Mouse (Mus musculus) neural tube, embryonic 10.5 days (tissue): ENCODE measurements around the gene Tmem63a.

Experiments
- DNase-seq: peaks from one replicate; pipeline ENCODE4 v3.0.0-alpha.2; 2017; ENCODE audit warnings: low spot score; ENCODE audit errors: extremely low spot score

The Tmem63a gene

GRCm38 (mm10) chr1:180942166-180943031 lies at the start of gene Tmem63a:
Gene Tmem63a (plus strand): TSS chr1:180942344.
- peak; percentile 84 for DNase-seq

- DNase-seq, result no peak
These were observed 49.3 kb upstream of the Tmem63a start, which contains the start of gene Lefty2 for GRCm38 (mm10) chr1:180892808-180893207. Gene Lefty2 (plus strand): TSS chr1:180893108.

GRCm38 (mm10) chr1:180894088-180894987 lies 47.8 kb upstream of the Tmem63a start:
- peak; percentile 27 for DNase-seq

- DNase-seq, result no peak
These were observed 41.0 kb upstream of the Tmem63a start for GRCm38 (mm10) chr1:180901107-180901506.

- no peak for DNase-seq
These were observed 39.2 kb upstream of the Tmem63a start for GRCm38 (mm10) chr1:180902915-180903314.

GRCm38 (mm10) chr1:180903666-180904038 lies 38.5 kb upstream of the Tmem63a start:
- no peak for DNase-seq

- peak; percentile 94 for DNase-seq
These were observed 37.9 kb upstream of the Tmem63a start, which contains the start of gene Pycr2 for GRCm38 (mm10) chr1:180904039-180904814. Gene Pycr2 (plus strand): TSS chr1:180904293.

GRCm38 (mm10) chr1:180904815-180905080 lies 37.4 kb upstream of the Tmem63a start:
- DNase-seq, result no peak

GRCm38 (mm10) chr1:180905307-180905706 lies 36.8 kb upstream of the Tmem63a start:
- no peak for DNase-seq

- no peak for DNase-seq
These were observed 36.3 kb upstream of the Tmem63a start for GRCm38 (mm10) chr1:180905876-180906275.

- no peak for DNase-seq
These were observed 35.5 kb upstream of the Tmem63a start for GRCm38 (mm10) chr1:180906461-180907147.

- no peak for DNase-seq
These were observed 31.0 kb upstream of the Tmem63a start for GRCm38 (mm10) chr1:180911138-180911537.

GRCm38 (mm10) chr1:180911653-180912287 lies 30.4 kb upstream of the Tmem63a start:
- no peak for DNase-seq

- no peak for DNase-seq
These were observed 29.4 kb upstream of the Tmem63a start for GRCm38 (mm10) chr1:180912792-180913191.

GRCm38 (mm10) chr1:180913797-180914196 lies 28.3 kb upstream of the Tmem63a start:
- DNase-seq, result no peak

GRCm38 (mm10) chr1:180916425-180916824 lies 25.7 kb upstream of the Tmem63a start:
- DNase-seq, result no peak

- DNase-seq, result no peak
These were observed 25.1 kb upstream of the Tmem63a start for GRCm38 (mm10) chr1:180917053-180917452.

- no peak for DNase-seq
These were observed 22.5 kb upstream of the Tmem63a start for GRCm38 (mm10) chr1:180919686-180920085.

- no peak for DNase-seq
These were observed 19.7 kb upstream of the Tmem63a start for GRCm38 (mm10) chr1:180922273-180923048.

- no peak for DNase-seq
These were observed 17.4 kb upstream of the Tmem63a start for GRCm38 (mm10) chr1:180924737-180925136.
